Mouse (Mus musculus): ENCODE data around the gene Sap18b. TPM values are rescaled to one million over a fixed set of nuclear protein-coding genes. Genes with fewer than 3 reads are reported as not detected.

Gene Sap18b
- polyA plus RNA-seq, 1 experiment from 2014 or later = 252 TPM

- H3K27me3 ChIP-seq = no peaks in the 10 kb centered on the region
- H3K4me1 ChIP-seq (replicated peaks) = peaks cover 11% of the 10 kb centered on the region
- no peak overlapping the region for H3K4me3 ChIP-seq (replicated peaks)
- H3K36me3 ChIP-seq = no peaks in the 10 kb centered on the region
- 81% methylated on average over 3 of the region's 3 CpGs for WGBS
- no peak overlapping the region for H3K9ac ChIP-seq (replicated peaks)
- H3K4me2 ChIP-seq (replicated peaks) = no peak overlapping the region
- H3K9me3 ChIP-seq = no peaks in the 10 kb centered on the region
- H3K27ac ChIP-seq = no peak overlapping the region
- ATAC-seq = no peak
Observed at GRCm38 (mm10) chr8:95830144-95830543, 5.0 kb downstream of the Sap18b start.

- Histone ChIP-seq H3K4me1 (replicated peaks) (peaks cover 11% of the 10 kb centered on the region), H3K9me3 (no peaks in the 10 kb centered on the region), H3K27ac (no peak overlapping the region; the same call in 1 of the 2 replicates), H3K9ac (replicated peaks) (peak overlapping the region; percentile 49), H3K36me3 (peaks cover 14% of the 10 kb centered on the region), H3K4me3 (replicated peaks) (peak overlapping the region; percentile 30), H3K4me2 (replicated peaks) (peak overlapping the region; percentile 52), H3K27me3 (no peaks in the 10 kb centered on the region)
- ATAC-seq = peak; percentile 77
- WGBS = 17% methylated on average over 16 of the region's 16 CpGs
Observed at GRCm38 (mm10) chr8:95832603-95833434, 7.7 kb downstream of the Sap18b start.

GRCm38 (mm10) chr8:95833435-95833984 is 8.4 kb downstream of the Sap18b start:
- Histone ChIP-seq H3K4me2 (replicated peaks) (peak overlapping the region; percentile 52), H3K27ac (no peak overlapping the region), H3K4me3 (replicated peaks) (peak overlapping the region; percentile 30), H3K9me3 (no peaks in the 10 kb centered on the region), H3K4me1 (replicated peaks) (peaks cover 11% of the 10 kb centered on the region), H3K27me3 (no peaks in the 10 kb centered on the region), H3K9ac (replicated peaks) (peak overlapping the region; percentile 49), H3K36me3 (peaks cover 15% of the 10 kb centered on the region)
- ATAC-seq = peak; percentile 64; the same call in 1 of the 2 replicates
- 2% methylated on average over 16 of the region's 16 CpGs for WGBS

GRCm38 (mm10) chr8:95835891-95836290 is 10.7 kb downstream of the Sap18b start:
- no peak overlapping the region for H3K27ac ChIP-seq
- peaks cover 37% of the 10 kb centered on the region for H3K36me3 ChIP-seq
- 81% methylated on average over 4 of the region's 4 CpGs for WGBS
- H3K9ac ChIP-seq (replicated peaks) = no peak overlapping the region
- no peak for ATAC-seq
- no peaks in the 10 kb centered on the region for H3K9me3 ChIP-seq
- H3K4me1 ChIP-seq (replicated peaks) = peaks cover 11% of the 10 kb centered on the region
- H3K27me3 ChIP-seq = no peaks in the 10 kb centered on the region
- no peak overlapping the region for H3K4me3 ChIP-seq (replicated peaks)
- no peak overlapping the region for H3K4me2 ChIP-seq (replicated peaks)

- WGBS = 92% methylated on average over 10 of the region's 10 CpGs
- Histone ChIP-seq H3K4me2 (replicated peaks) (no peak overlapping the region), H3K27me3 (no peaks in the 10 kb centered on the region), H3K36me3 (peaks cover 50% of the 10 kb centered on the region), H3K9ac (replicated peaks) (no peak overlapping the region), H3K4me1 (replicated peaks) (peaks cover 11% of the 10 kb centered on the region), H3K9me3 (no peaks in the 10 kb centered on the region), H3K4me3 (replicated peaks) (no peak overlapping the region), H3K27ac (no peak overlapping the region)
- no peak for ATAC-seq
Observed at GRCm38 (mm10) chr8:95837266-95837665, 12.1 kb downstream of the Sap18b start.

- Histone ChIP-seq H3K4me2 (replicated peaks) (no peak overlapping the region), H3K4me3 (replicated peaks) (no peak overlapping the region), H3K36me3 (peaks cover 69% of the 10 kb centered on the region), H3K9ac (replicated peaks) (no peak overlapping the region), H3K9me3 (no peaks in the 10 kb centered on the region), H3K4me1 (replicated peaks) (no peaks in the 10 kb centered on the region), H3K27ac (no peak overlapping the region), H3K27me3 (no peaks in the 10 kb centered on the region)
- WGBS = 98% methylated on average over 4 of the region's 4 CpGs
- no peak for ATAC-seq
Observed at GRCm38 (mm10) chr8:95839289-95839688, 14.1 kb downstream of the Sap18b start.

- no peaks in the 10 kb centered on the region for H3K27me3 ChIP-seq
- H3K36me3 ChIP-seq = peaks cover 83% of the 10 kb centered on the region
Observed at GRCm38 (mm10) chr8:95841436-95841835, 16.3 kb downstream of the Sap18b start.

GRCm38 (mm10) chr8:95843968-95844367 is 18.8 kb downstream of the Sap18b start:
- Histone ChIP-seq H3K27ac (no peak overlapping the region), H3K9ac (replicated peaks) (no peak overlapping the region), H3K36me3 (peaks cover 77% of the 10 kb centered on the region), H3K9me3 (no peaks in the 10 kb centered on the region), H3K4me2 (replicated peaks) (no peak overlapping the region), H3K4me3 (replicated peaks) (no peak overlapping the region), H3K4me1 (replicated peaks) (no peaks in the 10 kb centered on the region), H3K27me3 (no peaks in the 10 kb centered on the region)
- no peak for ATAC-seq
- WGBS = 90% methylated on average over 6 of the region's 6 CpGs

More at GRCm38 (mm10) chr8:95841436-95841835, 16.3 kb downstream of the Sap18b start:
- Histone ChIP-seq H3K27ac (no peak overlapping the region), H3K4me3 (replicated peaks) (no peak overlapping the region), H3K4me1 (replicated peaks) (no peaks in the 10 kb centered on the region), H3K4me2 (replicated peaks) (no peak overlapping the region), H3K9me3 (no peaks in the 10 kb centered on the region), H3K9ac (replicated peaks) (no peak overlapping the region)
- no peak for ATAC-seq
- WGBS = 93% methylated on average over 15 of the region's 15 CpGs

GRCm38 (mm10) chr8:95845026-95845425 is 19.9 kb downstream of the Sap18b start:
- H3K9me3 ChIP-seq = no peaks in the 10 kb centered on the region
- no peak overlapping the region for H3K27ac ChIP-seq
- no peaks in the 10 kb centered on the region for H3K27me3 ChIP-seq
- 94% methylated on average over 7 of the region's 7 CpGs for WGBS
- no peak for ATAC-seq
- H3K9ac ChIP-seq (replicated peaks) = no peak overlapping the region
- no peak overlapping the region for H3K4me3 ChIP-seq (replicated peaks)
- H3K36me3 ChIP-seq = peaks cover 68% of the 10 kb centered on the region
- no peaks in the 10 kb centered on the region for H3K4me1 ChIP-seq (replicated peaks)
- no peak overlapping the region for H3K4me2 ChIP-seq (replicated peaks)

- WGBS = 75% methylated on average over 24 of the region's 24 CpGs
- ATAC-seq = no peak
- no peaks in the 10 kb centered on the region for H3K9me3 ChIP-seq
Observed at GRCm38 (mm10) chr8:95848061-95848551, 23.0 kb downstream of the Sap18b start.

GRCm38 (mm10) chr8:95848734-95849464 is 23.8 kb downstream of the Sap18b start:
- no peak overlapping the region for H3K4me3 ChIP-seq (replicated peaks)
- H3K9me3 ChIP-seq = no peaks in the 10 kb centered on the region
- no peaks in the 10 kb centered on the region for H3K27me3 ChIP-seq
- no peak overlapping the region for H3K9ac ChIP-seq (replicated peaks)
- peaks cover 32% of the 10 kb centered on the region for H3K36me3 ChIP-seq
- no peak overlapping the region for H3K4me2 ChIP-seq (replicated peaks)
- 93% methylated on average over 19 of the region's 19 CpGs for WGBS
- H3K27ac ChIP-seq = no peak overlapping the region
- peaks cover 11% of the 10 kb centered on the region for H3K4me1 ChIP-seq (replicated peaks)
- ATAC-seq = no peak

More at GRCm38 (mm10) chr8:95848061-95848551, 23.0 kb downstream of the Sap18b start:
- H3K27me3 ChIP-seq = no peaks in the 10 kb centered on the region
- H3K36me3 ChIP-seq = peaks cover 39% of the 10 kb centered on the region
- no peak overlapping the region for H3K9ac ChIP-seq (replicated peaks)
- H3K4me3 ChIP-seq (replicated peaks) = no peak overlapping the region
- H3K4me2 ChIP-seq (replicated peaks) = no peak overlapping the region
- H3K4me1 ChIP-seq (replicated peaks) = peaks cover 11% of the 10 kb centered on the region
- no peak overlapping the region for H3K27ac ChIP-seq

GRCm38 (mm10) chr8:95850326-95850725 is 25.2 kb downstream of the Sap18b start:
- H3K9ac ChIP-seq (replicated peaks) = no peak overlapping the region
- H3K27ac ChIP-seq = no peak overlapping the region
- H3K4me2 ChIP-seq (replicated peaks) = no peak overlapping the region
- H3K4me1 ChIP-seq (replicated peaks) = peaks cover 11% of the 10 kb centered on the region
- no peak for ATAC-seq
- H3K9me3 ChIP-seq = no peaks in the 10 kb centered on the region
- WGBS = 90% methylated on average over 2 of the region's 2 CpGs
- H3K4me3 ChIP-seq (replicated peaks) = no peak overlapping the region
- peaks cover 17% of the 10 kb centered on the region for H3K36me3 ChIP-seq
- no peaks in the 10 kb centered on the region for H3K27me3 ChIP-seq
